Mouse (Mus musculus) testis, adult 2 months (tissue): ENCODE measurements at regions not wholly inside any gene's neighbourhood (a gene's known extent, or its start where the extent isn't known, plus 50 kb on each side); places are given as distances from the start of the nearest gene placed in this dataset.

Experiments used
- CTCF ChIP-seq: fragments of 200-500 bp; IDR thresholded peaks from 2 replicates; pipeline ENCODE4 v1.5.1; 2012; ENCODE audit warnings: low read depth, mild to moderate bottlenecking, inconsistent platforms, low read length, moderate library complexity; ENCODE audit not compliant: control insufficient read depth, insufficient read depth, insufficient replicate concordance
- POLR2A ChIP-seq: fragments of 200-500 bp; IDR thresholded peaks from 2 replicates; pipeline ENCODE4 v1.6.1; 2012; ENCODE audit warnings: low read depth, mild to moderate bottlenecking, inconsistent platforms, low read length, moderate library complexity; ENCODE audit not compliant: control insufficient read depth

- TF ChIP-seq POLR2A (no peak), CTCF (no peak)
Observed at GRCm38 (mm10) chr2:61067877-61068276, 104.9 kb upstream of the Rbms1 start.
